Mouse (Mus musculus) MEL (cell line): ENCODE measurements around the gene 4930544G11Rik.

ENCODE experiments used
- CTCF ChIP-seq, 3 experiments: IDR thresholded peaks in 2 of 3; conservative IDR thresholded peaks in 1 of 3; 2 replicates each; pipeline ENCODE4 v1.5.1; 2011 to 2012; ENCODE audit warnings: low read length in 3 of 3, low read depth in 2 of 3, mild to moderate bottlenecking in 2 of 3, improper control_type of control experiment in 1 of 3, inconsistent platforms in 1 of 3, mixed read lengths in 1 of 3, moderate library complexity in 1 of 3; ENCODE audit not compliant: control insufficient read depth in 1 of 3, insufficient read depth in 1 of 3, poor library complexity in 1 of 3, severe bottlenecking in 1 of 3
- EP300 ChIP-seq, 2 experiments: IDR thresholded peaks; 2 replicates each; pipeline ENCODE4 v1.6.1; 2011; ENCODE audit warnings: improper control_type of control experiment in 2 of 2, low read length in 2 of 2, low read depth in 1 of 2, mild to moderate bottlenecking in 1 of 2
- GABPA ChIP-seq: IDR thresholded peaks from 2 replicates; pipeline ENCODE4 v1.6.1; 2012; ENCODE audit warnings: low read depth, mild to moderate bottlenecking, inconsistent platforms, low read length, improper control_type of control experiment, moderate library complexity
- KAT2A ChIP-seq: conservative IDR thresholded peaks from 2 replicates; pipeline ENCODE4 v1.6.1; 2012; ENCODE audit warnings: low read depth, low read length, improper control_type of control experiment, inconsistent platforms
- MXI1 ChIP-seq: IDR thresholded peaks from 2 replicates; pipeline ENCODE4 v1.6.1; 2011; ENCODE audit warnings: mild to moderate bottlenecking, low read depth, low read length, improper control_type of control experiment
- NRF1 ChIP-seq: IDR thresholded peaks from 2 replicates; pipeline ENCODE4 v1.6.1; 2014; ENCODE audit warnings: low read depth, mild to moderate bottlenecking, inconsistent platforms, low read length, improper control_type of control experiment, moderate library complexity; ENCODE audit not compliant: poor library complexity, insufficient read depth, severe bottlenecking
- POLR2A ChIP-seq, 2 experiments: IDR thresholded peaks; 2 replicates each; pipeline ENCODE4 v1.6.1; 2011 to 2012; ENCODE audit warnings: low read length in 2 of 2, mild to moderate bottlenecking in 2 of 2, control low read depth in 1 of 2, improper control_type of control experiment in 1 of 2, low read depth in 1 of 2, moderate library complexity in 1 of 2; ENCODE audit not compliant: control insufficient read depth in 1 of 2, insufficient read depth in 1 of 2, poor library complexity in 1 of 2
- POLR2AphosphoS2 ChIP-seq: IDR thresholded peaks from 2 replicates; pipeline ENCODE4 v1.6.1; 2011; ENCODE audit warnings: low read length, improper control_type of control experiment
- TAL1 ChIP-seq: IDR thresholded peaks from 2 replicates; pipeline ENCODE4 v1.6.1; 2012; ENCODE audit warnings: mild to moderate bottlenecking, inconsistent platforms, low read length, moderate library complexity, mixed read lengths
- TBP ChIP-seq: IDR thresholded peaks from 2 replicates; pipeline ENCODE4 v1.8.0; 2011; ENCODE audit warnings: low read depth, low read length, improper control_type of control experiment
- UBTF ChIP-seq: IDR thresholded peaks from 2 replicates; pipeline ENCODE4 v1.6.1; 2012; ENCODE audit warnings: low read depth, mild to moderate bottlenecking, inconsistent platforms, low read length, improper control_type of control experiment, moderate library complexity, borderline replicate concordance; ENCODE audit not compliant: insufficient read depth
- USF2 ChIP-seq, 2 experiments: IDR thresholded peaks; 2 replicates each; pipeline ENCODE4 v1.6.1; 2011 to 2012; ENCODE audit warnings: improper control_type of control experiment in 2 of 2, low read length in 2 of 2, borderline replicate concordance in 1 of 2, inconsistent platforms in 1 of 2, low read depth in 1 of 2, mild to moderate bottlenecking in 1 of 2; ENCODE audit not compliant: insufficient read depth in 1 of 2

DNA sequence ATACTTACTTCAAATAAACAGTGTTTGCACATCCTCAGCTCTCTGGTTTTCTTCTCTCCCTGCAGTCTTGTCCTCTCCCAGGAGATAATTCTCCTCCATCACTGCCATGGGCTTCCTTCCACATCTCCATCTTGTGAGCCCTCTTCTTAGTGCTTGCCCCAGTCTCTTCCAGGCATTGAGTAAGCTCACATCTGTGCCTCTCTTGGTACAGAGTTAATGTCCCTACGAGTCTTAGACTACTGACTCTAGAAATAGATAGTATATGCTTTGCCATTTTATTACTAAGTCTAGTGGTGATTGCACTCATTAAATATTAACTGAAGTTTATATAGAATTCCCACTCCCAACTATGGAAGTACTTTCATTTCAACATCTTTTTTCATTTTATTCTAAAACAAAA lies 19.6 kb upstream of the 4930544G11Rik start:
- TF ChIP-seq TBP = no peak
- TF ChIP-seq POLR2A (IDR thresholded peaks at IDR 0.05; ENCODE audit: control insufficient read depth in 1 of 2, insufficient read depth in 1 of 2, low read depth in 1 of 2, low read length in 2 of 2, poor library complexity in 1 of 2) = no peak
- no peak for TF ChIP-seq CTCF (IDR thresholded peaks at IDR 0.05 in 2 of 3, conservative IDR thresholded peaks at IDR 0.05 in 1 of 3; ENCODE audit: control insufficient read depth in 1 of 3, insufficient read depth in 1 of 3, low read depth in 2 of 3, low read length in 3 of 3, poor library complexity in 1 of 3, severe bottlenecking in 1 of 3)
- TF ChIP-seq EP300 (IDR thresholded peaks at IDR 0.05; ENCODE audit: low read depth in 1 of 2, low read length in 2 of 2) = no peak
- TF ChIP-seq UBTF = no peak
- no peak for TF ChIP-seq KAT2A
- no peak for TF ChIP-seq MXI1
- TF ChIP-seq NRF1 = no peak
- no peak for TF ChIP-seq TAL1
- no peak for TF ChIP-seq POLR2AphosphoS2
- TF ChIP-seq GABPA = no peak
- no peak for TF ChIP-seq USF2 (IDR thresholded peaks at IDR 0.05; ENCODE audit: borderline replicate concordance in 1 of 2, insufficient read depth in 1 of 2, low read depth in 1 of 2, low read length in 2 of 2)
